Mouse (Mus musculus): Measurements from ENCODE around the gene Usp34. TPM values are rescaled to one million over a fixed set of nuclear protein-coding genes. Genes with fewer than 3 reads are reported as not detected.

Gene Usp34
- polyA plus RNA-seq, 1 experiment from 2014 or later = 46.2 TPM

Small RNA genes lying within 50 kb of the gene (microRNA-seq; reads per million reads assigned to microRNA genes)
- gene Gm47279 = not detected

Other genes starting within 250 kb of the Usp34 start
- 118 and 125 TPM in 2 replicates for gene Xpo1, start 50.9 kb upstream of the Usp34 start, polyA plus RNA-seq (2014; fragmentation: Nextera tagmentation; extraction: Ambion mirVana)
- 74.7 and 81.8 TPM in 2 replicates for gene Ahsa2, start 191.1 kb downstream of the Usp34 start, polyA plus RNA-seq (2014; fragmentation: Nextera tagmentation; extraction: Ambion mirVana)
- not detected in 2 replicates for gene 1700093K21Rik, start 214.3 kb downstream of the Usp34 start, polyA plus RNA-seq (2014; fragmentation: Nextera tagmentation; extraction: Ambion mirVana)